Mouse (Mus musculus) lung, postnatal 14 days (tissue): ENCODE results near the gene Vmn1r39.
"Not testable (repeated sequence)": the region's sequence is repeated elsewhere in the genome, so short reads cannot be mapped to it uniquely, and the experiment has no call there.

ENCODE experiments used
- DNase-seq: peaks from one replicate; pipeline ENCODE4 v3.0.0; 2021

The Vmn1r39 gene

GRCm38 (mm10) chr6:66810509-66810908 is at the start of gene Vmn1r39:
Vmn1r39 (minus strand) TSS chr6:66810609.
- no peak for DNase-seq

- DNase-seq, result no peak
Measured at GRCm38 (mm10) chr6:66859391-66859790, 49.0 kb upstream of the Vmn1r39 start.

- no peak for DNase-seq
Measured at GRCm38 (mm10) chr6:66858356-66858755, 47.9 kb upstream of the Vmn1r39 start.

- no peak for DNase-seq
Measured at GRCm38 (mm10) chr6:66856236-66856635, 45.8 kb upstream of the Vmn1r39 start.

- no peak for DNase-seq
Measured at GRCm38 (mm10) chr6:66848936-66849335, 38.5 kb upstream of the Vmn1r39 start.

- peak; percentile 56 for DNase-seq
Measured at GRCm38 (mm10) chr6:66840631-66841030, 30.2 kb upstream of the Vmn1r39 start.

- no peak for DNase-seq
Measured at GRCm38 (mm10) chr6:66836932-66837331, 26.5 kb upstream of the Vmn1r39 start.

- no peak for DNase-seq
Measured at GRCm38 (mm10) chr6:66806311-66806710, 4.1 kb downstream of the Vmn1r39 start.

GRCm38 (mm10) chr6:66805713-66806112 is 4.7 kb downstream of the Vmn1r39 start:
- DNase-seq, result no peak

- not testable (repeated sequence) for DNase-seq
Measured at GRCm38 (mm10) chr6:66782527-66782926, 27.9 kb downstream of the Vmn1r39 start, which contains the start of gene Vmn1r38. Vmn1r38 (minus strand) TSS chr6:66782627.
